Mouse (Mus musculus): Measurements from ENCODE around the gene Wnt5b.

The Wnt5b gene

GRCm38 (mm10) chr6:119521931-119522391 lies 22.2 kb downstream of the Wnt5b start:
- no peak for DNase-seq (ENCODE audit: low read depth, low spot score)

- no peak for DNase-seq (ENCODE audit: low read depth, low spot score)
Measured at GRCm38 (mm10) chr6:119521482-119521900, 22.7 kb downstream of the Wnt5b start.

GRCm38 (mm10) chr6:119520731-119521130 lies 23.4 kb downstream of the Wnt5b start:
- no peak for DNase-seq (ENCODE audit: low read depth, low spot score)

- DNase-seq (ENCODE audit: low read depth, low spot score): no peak
Measured at GRCm38 (mm10) chr6:119514085-119514484, 30.1 kb downstream of the Wnt5b start.

- no peak for DNase-seq (ENCODE audit: low read depth, low spot score)
Measured at GRCm38 (mm10) chr6:119513452-119513851, 30.7 kb downstream of the Wnt5b start.

- DNase-seq (ENCODE audit: low read depth, low spot score): no peak
Measured at GRCm38 (mm10) chr6:119512701-119513100, 31.4 kb downstream of the Wnt5b start.

- no peak for DNase-seq (ENCODE audit: low read depth, low spot score)
Measured at GRCm38 (mm10) chr6:119509437-119510037, 34.6 kb downstream of the Wnt5b start.

- DNase-seq (ENCODE audit: low read depth, low spot score): no peak
Measured at GRCm38 (mm10) chr6:119508634-119509375, 35.3 kb downstream of the Wnt5b start.

- no peak for DNase-seq (ENCODE audit: low read depth, low spot score)
Measured at GRCm38 (mm10) chr6:119508221-119508620, 35.9 kb downstream of the Wnt5b start.

- no peak for DNase-seq (ENCODE audit: low read depth, low spot score)
Measured at GRCm38 (mm10) chr6:119505525-119506225, 38.5 kb downstream of the Wnt5b start.

- no peak for DNase-seq (ENCODE audit: low read depth, low spot score)
Measured at GRCm38 (mm10) chr6:119504756-119505155, 39.4 kb downstream of the Wnt5b start.

GRCm38 (mm10) chr6:119502031-119502430 lies 42.1 kb downstream of the Wnt5b start:
- DNase-seq (ENCODE audit: low read depth, low spot score): no peak

- no peak for DNase-seq (ENCODE audit: low read depth, low spot score)
Measured at GRCm38 (mm10) chr6:119500086-119500485, 44.1 kb downstream of the Wnt5b start.

GRCm38 (mm10) chr6:119499271-119499670 lies 44.9 kb downstream of the Wnt5b start:
- DNase-seq (ENCODE audit: low read depth, low spot score): no peak

- DNase-seq (ENCODE audit: low read depth, low spot score): no peak
Measured at GRCm38 (mm10) chr6:119492630-119493014, 51.5 kb downstream of the Wnt5b start.

- no peak for DNase-seq (ENCODE audit: low read depth, low spot score)
Measured at GRCm38 (mm10) chr6:119491997-119492629, 52.0 kb downstream of the Wnt5b start.

- DNase-seq (ENCODE audit: low read depth, low spot score): no peak
Measured at GRCm38 (mm10) chr6:119491006-119491405, 53.1 kb downstream of the Wnt5b start.

GRCm38 (mm10) chr6:119490549-119490948 lies 53.6 kb downstream of the Wnt5b start:
- DNase-seq (ENCODE audit: low read depth, low spot score): no peak

GRCm38 (mm10) chr6:119489765-119490164 lies 54.4 kb downstream of the Wnt5b start:
- DNase-seq (ENCODE audit: low read depth, low spot score): peak; percentile 68

GRCm38 (mm10) chr6:119487619-119488018 lies 56.5 kb downstream of the Wnt5b start:
- no peak for DNase-seq (ENCODE audit: low read depth, low spot score)

- DNase-seq (ENCODE audit: low read depth, low spot score): no peak
Measured at GRCm38 (mm10) chr6:119487085-119487458, 57.1 kb downstream of the Wnt5b start.

Data from retina, postnatal 7 days (tissue).